Mouse (Mus musculus): ENCODE measurements at regions not wholly inside any gene's neighbourhood (a gene's known extent, or its start where the extent isn't known, plus 50 kb on each side); places are given as distances from the start of the nearest gene placed in this dataset.

DNA sequence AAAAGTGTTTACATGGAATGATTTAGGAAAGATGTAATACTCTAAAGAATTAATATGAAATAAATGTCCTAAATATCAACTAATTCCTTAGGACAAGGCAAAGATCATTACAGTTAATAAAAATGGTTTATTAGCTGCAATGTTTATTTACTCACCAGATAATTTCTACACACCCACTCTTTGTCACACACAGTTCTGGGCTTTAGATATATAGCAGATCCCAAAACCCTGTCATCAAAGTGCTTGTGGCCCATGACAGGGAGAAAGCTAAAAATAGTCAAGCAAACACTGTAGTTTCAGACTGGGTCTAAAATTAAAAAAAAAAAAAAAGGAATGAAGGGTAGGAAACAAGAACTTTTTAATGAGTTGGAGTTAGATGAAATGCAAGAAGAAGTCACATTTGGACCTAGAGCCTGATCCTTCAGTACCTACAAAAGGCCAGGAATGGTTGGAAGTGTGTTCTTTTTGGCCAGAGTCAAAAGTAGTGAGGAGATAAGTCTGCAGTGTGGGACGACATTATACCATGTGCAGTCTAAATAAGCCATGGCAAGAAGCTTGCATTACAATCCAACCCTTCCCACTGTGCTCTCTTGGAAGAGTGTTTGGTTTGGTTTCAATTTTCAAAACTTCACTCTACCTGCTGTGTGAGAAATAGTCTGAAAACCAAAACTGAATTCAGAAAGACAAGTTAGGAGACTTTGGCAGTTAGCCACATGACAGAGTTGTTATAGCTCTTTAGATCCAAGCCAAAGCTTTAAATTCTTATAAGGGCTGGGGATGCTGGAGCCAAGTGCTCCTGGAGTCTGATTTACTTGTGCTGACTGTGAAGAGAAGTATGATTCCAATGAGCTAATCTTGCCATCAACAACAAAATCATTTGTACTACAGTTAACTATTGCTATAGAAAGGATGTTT is 266.5 kb upstream of the Irak1bp1 start:
- TF ChIP-seq CTCF (IDR thresholded peaks at IDR 0.05; ENCODE audit: extremely low read depth, insufficient read length, insufficient replicate concordance, low read depth, low read length) (no peak), POLR2A (IDR thresholded peaks at IDR 0.05; ENCODE audit: low read depth, low read length) (no peak)
